Mouse (Mus musculus): Measurements from ENCODE around the gene Plin3. TPM values are rescaled to one million over a fixed set of nuclear protein-coding genes. Genes with fewer than 3 reads are reported as not detected.
A peak's percentile ranks its signal among the peaks of the same experiment; 100 is the strongest.
"Not testable (repeated sequence)": the region's sequence is repeated elsewhere in the genome, so short reads cannot be mapped to it uniquely, and the experiment has no call there.

The Plin3 gene
- polyA plus RNA-seq, 1 experiment from 2014 or later = 72.2 TPM

- Histone ChIP-seq H3K36me3 (replicated peaks) (peaks cover 45% of the 10 kb centered on the region), H3K27ac (replicated peaks) (no peak overlapping the region), H3K4me1 (peaks cover 20% of the 10 kb centered on the region), H3K9me3 (no peaks in the 10 kb centered on the region), H3K4me3 (no peak overlapping the region), H3K27me3 (replicated peaks; ENCODE audit: low read depth, poor library complexity, severe bottlenecking) (no peaks in the 10 kb centered on the region)
- DNase-seq (ENCODE audit: low spot score) = no peak
- WGBS = 96% methylated on average over 4 of the region's 4 CpGs
Measured at GRCm38 (mm10) chr17:56265011-56265410, 27.7 kb downstream of the Plin3 start.

GRCm38 (mm10) chr17:56264020-56264419 lies 28.7 kb downstream of the Plin3 start:
- DNase-seq (ENCODE audit: low spot score) = peak; percentile 76
- Histone ChIP-seq H3K4me3 (no peak overlapping the region), H3K27me3 (replicated peaks; ENCODE audit: low read depth, poor library complexity, severe bottlenecking) (no peaks in the 10 kb centered on the region), H3K9me3 (no peaks in the 10 kb centered on the region), H3K4me1 (peaks cover 22% of the 10 kb centered on the region), H3K36me3 (replicated peaks) (peaks cover 55% of the 10 kb centered on the region), H3K27ac (replicated peaks) (no peak overlapping the region)
- WGBS = 21% methylated on average over 8 of the region's 8 CpGs

- 88% methylated on average over 3 of the region's 3 CpGs for WGBS
- DNase-seq (ENCODE audit: low spot score) = no peak
Measured at GRCm38 (mm10) chr17:56262645-56263094, 30.0 kb downstream of the Plin3 start.

GRCm38 (mm10) chr17:56261166-56261565 lies 31.5 kb downstream of the Plin3 start:
- DNase-seq (ENCODE audit: low spot score) = no peak
- Histone ChIP-seq H3K4me1 (peaks cover 42% of the 10 kb centered on the region), H3K4me3 (no peak overlapping the region; the same call in 1 of the 2 replicates), H3K9me3 (no peaks in the 10 kb centered on the region), H3K27ac (replicated peaks) (no peak overlapping the region), H3K27me3 (replicated peaks; ENCODE audit: low read depth, poor library complexity, severe bottlenecking) (no peaks in the 10 kb centered on the region), H3K36me3 (replicated peaks) (peaks cover 70% of the 10 kb centered on the region)
- 79% methylated on average over 3 of the region's 3 CpGs for WGBS

More at GRCm38 (mm10) chr17:56262645-56263094, 30.0 kb downstream of the Plin3 start:
- Histone ChIP-seq H3K27ac (replicated peaks) (no peak overlapping the region), H3K4me1 (peaks cover 36% of the 10 kb centered on the region), H3K4me3 (no peak overlapping the region), H3K36me3 (replicated peaks) (peaks cover 69% of the 10 kb centered on the region), H3K9me3 (no peaks in the 10 kb centered on the region), H3K27me3 (replicated peaks; ENCODE audit: low read depth, poor library complexity, severe bottlenecking) (no peaks in the 10 kb centered on the region)

- DNase-seq (ENCODE audit: low spot score) = no peak
- Histone ChIP-seq H3K36me3 (replicated peaks) (peaks cover 61% of the 10 kb centered on the region), H3K27ac (replicated peaks) (no peak overlapping the region), H3K4me3 (peak overlapping the region; percentile 1; the same call in 1 of the 2 replicates), H3K4me1 (peaks cover 42% of the 10 kb centered on the region), H3K27me3 (replicated peaks; ENCODE audit: low read depth, poor library complexity, severe bottlenecking) (no peaks in the 10 kb centered on the region), H3K9me3 (no peaks in the 10 kb centered on the region)
- WGBS = 89% methylated on average over 10 of the region's 10 CpGs
Measured at GRCm38 (mm10) chr17:56259301-56260037, 33.2 kb downstream of the Plin3 start.

GRCm38 (mm10) chr17:56258812-56259211 lies 33.9 kb downstream of the Plin3 start:
- H3K27ac ChIP-seq (replicated peaks); H3K9me3 ChIP-seq; DNase-seq (ENCODE audit: low spot score); H3K27me3 ChIP-seq (replicated peaks; ENCODE audit: low read depth, poor library complexity, severe bottlenecking): not testable (repeated sequence)
- Histone ChIP-seq H3K4me3 (peak overlapping the region; percentile 1; the same call in 1 of the 2 replicates), H3K4me1 (peaks cover 42% of the 10 kb centered on the region), H3K36me3 (replicated peaks) (peaks cover 58% of the 10 kb centered on the region)
- WGBS = 74% methylated on average over 2 of the region's 2 CpGs

- WGBS = 94% methylated on average over 19 of the region's 19 CpGs
Measured at GRCm38 (mm10) chr17:56258269-56258668, 34.4 kb downstream of the Plin3 start.

GRCm38 (mm10) chr17:56257181-56257894 lies 35.3 kb downstream of the Plin3 start:
- WGBS = 12% methylated on average over 58 of the region's 58 CpGs
- peak overlapping the region; percentile 59; the same call in 1 of the 2 replicates for H3K27ac ChIP-seq (replicated peaks)
- no peak for DNase-seq (ENCODE audit: low spot score)
- no peaks in the 10 kb centered on the region for H3K27me3 ChIP-seq (replicated peaks; ENCODE audit: low read depth, poor library complexity, severe bottlenecking)
- peak overlapping the region; percentile 78 for H3K4me3 ChIP-seq
- no peaks in the 10 kb centered on the region for H3K9me3 ChIP-seq
- H3K4me1 ChIP-seq = peaks cover 42% of the 10 kb centered on the region
- peaks cover 48% of the 10 kb centered on the region for H3K36me3 ChIP-seq (replicated peaks)

More at GRCm38 (mm10) chr17:56258269-56258668, 34.4 kb downstream of the Plin3 start:
- not testable (repeated sequence) for DNase-seq (ENCODE audit: low spot score); H3K27ac ChIP-seq (replicated peaks); H3K27me3 ChIP-seq (replicated peaks; ENCODE audit: low read depth, poor library complexity, severe bottlenecking); H3K9me3 ChIP-seq
- Histone ChIP-seq H3K4me3 (peak overlapping the region; percentile 78; the same call in 1 of the 2 replicates), H3K36me3 (replicated peaks) (peaks cover 57% of the 10 kb centered on the region), H3K4me1 (peaks cover 42% of the 10 kb centered on the region)

- H3K4me1 ChIP-seq = peaks cover 40% of the 10 kb centered on the region
- WGBS = under 1% methylated on average over 28 of the region's 28 CpGs
- no peaks in the 10 kb centered on the region for H3K9me3 ChIP-seq
- peaks cover 38% of the 10 kb centered on the region for H3K36me3 ChIP-seq (replicated peaks)
- H3K27me3 ChIP-seq (replicated peaks; ENCODE audit: low read depth, poor library complexity, severe bottlenecking) = no peaks in the 10 kb centered on the region
- H3K27ac ChIP-seq (replicated peaks) = peak within 1 kb of the TSS; percentile 85
- peak within 1 kb of the TSS; percentile 78 for H3K4me3 ChIP-seq
- DNase-seq (ENCODE audit: low spot score) = peak; percentile 93
Measured at GRCm38 (mm10) chr17:56256239-56256881, 36.3 kb downstream of the Plin3 start, which contains the start of gene Fem1a. Gene Fem1a (plus strand): TSS chr17:56256810.

GRCm38 (mm10) chr17:56255863-56256238 lies 36.8 kb downstream of the Plin3 start:
- DNase-seq (ENCODE audit: low spot score) = peak; percentile 99
- Histone ChIP-seq H3K27me3 (replicated peaks; ENCODE audit: low read depth, poor library complexity, severe bottlenecking) (no peaks in the 10 kb centered on the region), H3K27ac (replicated peaks) (peak overlapping the region; percentile 85), H3K4me1 (peaks cover 40% of the 10 kb centered on the region), H3K36me3 (replicated peaks) (peaks cover 33% of the 10 kb centered on the region), H3K9me3 (no peaks in the 10 kb centered on the region), H3K4me3 (peak overlapping the region; percentile 78)
- under 1% methylated on average over 32 of the region's 32 CpGs for WGBS

GRCm38 (mm10) chr17:56255429-56255828 lies 37.2 kb downstream of the Plin3 start:
- WGBS = 18% methylated on average over 9 of the region's 9 CpGs
- 0 out of 2 replicates have a peak overlapping the region, but pooled peaks have one; percentile 36 for H3K27ac ChIP-seq (replicated peaks)
- no peaks in the 10 kb centered on the region for H3K27me3 ChIP-seq (replicated peaks; ENCODE audit: low read depth, poor library complexity, severe bottlenecking)
- H3K36me3 ChIP-seq (replicated peaks) = peaks cover 29% of the 10 kb centered on the region
- H3K9me3 ChIP-seq = no peaks in the 10 kb centered on the region
- peak; percentile 55 for DNase-seq (ENCODE audit: low spot score)
- peaks cover 44% of the 10 kb centered on the region for H3K4me1 ChIP-seq
- H3K4me3 ChIP-seq = peak overlapping the region; percentile 78

- DNase-seq (ENCODE audit: low spot score) = no peak
- Histone ChIP-seq H3K27me3 (replicated peaks; ENCODE audit: low read depth, poor library complexity, severe bottlenecking) (no peaks in the 10 kb centered on the region), H3K4me3 (no peak overlapping the region), H3K36me3 (replicated peaks) (peaks cover 22% of the 10 kb centered on the region), H3K9me3 (no peaks in the 10 kb centered on the region), H3K27ac (replicated peaks) (no peak overlapping the region), H3K4me1 (peaks cover 39% of the 10 kb centered on the region)
- 83% methylated on average over 4 of the region's 4 CpGs for WGBS
Measured at GRCm38 (mm10) chr17:56254695-56255094, 38.0 kb downstream of the Plin3 start.

All from embryonic facial prominence, embryonic 10.5 days (tissue).